Mouse (Mus musculus) heart, adult 9 months (tissue): Measurements from ENCODE around the gene Mcat.

ENCODE experiments used
- DNase-seq, 2 experiments: peaks; one replicate each; pipeline ENCODE4 v3.0.0; 2022; ENCODE audit warnings: low spot score in 2 of 2

Gene Mcat

GRCm38 (mm10) chr15:83563327-83563856, at the start of gene Mcat, which contains the start of gene Tspo:
Gene Mcat (minus strand): TSS chr15:83563787.
Gene Tspo (plus strand): TSS chr15:83563592.
- DNase-seq: peak; percentile 71 to 74

GRCm38 (mm10) chr15:83607115-83607802, 43.7 kb upstream of the Mcat start:
- DNase-seq: peak; percentile 67 to 68

GRCm38 (mm10) chr15:83606700-83607099, 43.1 kb upstream of the Mcat start:
- no peak for DNase-seq

- DNase-seq: no peak
Observed at GRCm38 (mm10) chr15:83606216-83606615, 42.6 kb upstream of the Mcat start.

GRCm38 (mm10) chr15:83603426-83603825, 39.8 kb upstream of the Mcat start:
- no peak for DNase-seq

GRCm38 (mm10) chr15:83603046-83603396, 39.4 kb upstream of the Mcat start:
- no peak for DNase-seq

DNA sequence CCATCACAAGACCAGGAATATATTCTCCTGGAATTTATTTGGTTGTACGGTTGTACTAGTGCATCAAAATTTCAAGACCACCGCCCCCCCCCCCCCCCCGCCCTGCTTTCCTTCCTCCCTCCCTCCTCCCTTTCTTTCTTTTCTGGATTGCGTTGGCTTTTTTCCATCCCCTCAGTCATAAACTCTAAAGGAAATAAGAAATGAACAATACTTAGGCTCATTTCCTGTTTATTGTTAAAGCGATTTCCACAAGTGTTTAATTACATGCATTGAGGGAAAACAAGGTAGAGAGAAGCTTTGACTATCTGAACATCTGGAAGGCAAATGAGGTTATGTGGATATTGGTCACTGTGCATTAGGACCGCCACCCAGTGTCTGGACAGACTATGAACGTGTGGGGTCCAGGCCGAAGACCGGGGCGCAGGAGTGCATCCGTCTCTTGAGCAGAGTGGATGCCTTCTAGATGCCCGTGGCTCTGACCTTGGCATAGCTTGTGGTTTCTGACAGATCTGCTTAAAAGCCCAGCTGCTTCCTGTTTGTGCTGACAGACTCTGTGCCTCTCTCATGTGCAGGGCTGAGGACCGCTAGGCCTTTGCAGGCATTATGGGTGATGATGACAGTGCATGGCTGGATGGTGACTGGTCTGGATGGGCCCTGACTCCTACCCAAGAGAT, 38.9 kb upstream of the Mcat start:
- DNase-seq: peak; percentile 45 to 77

DNA sequence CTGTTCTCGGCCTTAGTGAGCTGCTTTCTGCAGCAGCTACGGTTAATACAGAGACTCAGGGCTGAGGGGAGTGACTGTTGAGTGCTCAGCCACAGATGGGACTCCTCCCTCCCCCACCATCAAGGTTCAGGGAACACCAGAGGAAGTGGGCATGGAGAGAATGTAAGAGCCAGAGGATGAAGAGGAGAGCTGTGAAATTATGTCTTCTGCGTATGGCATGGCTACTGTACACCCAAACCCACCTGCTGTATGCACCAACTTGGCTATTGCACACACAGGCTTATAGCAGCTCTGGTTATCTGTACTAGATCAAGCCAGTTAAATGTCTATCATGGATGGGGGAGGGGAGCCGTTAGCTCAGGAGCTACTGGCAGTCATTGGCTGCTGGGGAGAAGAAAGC, 37.6 kb upstream of the Mcat start:
- no peak for DNase-seq

GRCm38 (mm10) chr15:83596833-83597232, 33.2 kb upstream of the Mcat start:
- no peak for DNase-seq

- DNase-seq: no peak
Observed at GRCm38 (mm10) chr15:83595364-83595711, 31.8 kb upstream of the Mcat start.

DNA sequence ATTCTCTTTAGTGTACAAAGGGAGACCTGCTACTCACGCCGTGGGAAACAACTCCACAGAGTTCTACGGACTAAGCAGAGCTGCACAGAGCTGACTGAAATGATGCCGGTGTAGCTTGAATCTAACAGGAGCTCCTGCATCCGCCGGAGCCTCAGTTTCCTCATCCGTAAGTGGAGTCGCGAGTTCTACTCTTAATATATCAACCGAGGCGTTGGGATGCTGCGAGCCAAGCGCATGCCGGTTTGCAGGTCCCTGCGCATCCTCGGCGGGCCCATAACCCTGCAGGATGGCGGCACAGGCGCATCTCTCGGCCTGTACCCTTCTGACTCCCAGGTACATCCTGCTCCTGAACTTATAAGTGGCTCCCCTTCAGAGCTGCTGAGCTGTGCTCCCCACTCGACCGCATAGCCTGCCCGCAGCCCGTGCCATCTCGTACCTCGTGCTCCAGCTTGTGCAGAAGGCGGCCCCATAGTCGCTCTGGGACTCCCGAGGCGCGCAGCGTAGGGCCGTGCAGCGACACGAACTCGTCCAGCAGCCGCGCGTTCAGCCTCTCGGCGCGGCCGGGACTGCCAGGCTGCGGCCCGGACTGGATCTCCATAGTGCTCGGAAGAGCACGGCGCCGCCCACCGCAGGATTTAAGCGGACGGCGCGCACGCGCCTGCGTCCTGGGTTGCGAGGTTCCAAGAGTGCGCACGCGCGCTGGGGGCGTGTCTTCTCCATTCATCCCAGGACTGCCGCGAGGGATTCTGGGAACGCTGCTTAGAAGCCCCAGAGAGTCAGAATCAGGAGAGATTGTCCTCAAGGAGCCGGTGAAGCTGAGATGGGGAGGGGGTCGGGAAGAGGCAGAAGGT, 31.2 kb upstream of the Mcat start, which contains the start of gene Ttll12:
TSS of gene Ttll12 (minus strand) at position 645 of the 851 bp plus-strand sequence.
- peak; percentile 92 to 94 for DNase-seq

DNA sequence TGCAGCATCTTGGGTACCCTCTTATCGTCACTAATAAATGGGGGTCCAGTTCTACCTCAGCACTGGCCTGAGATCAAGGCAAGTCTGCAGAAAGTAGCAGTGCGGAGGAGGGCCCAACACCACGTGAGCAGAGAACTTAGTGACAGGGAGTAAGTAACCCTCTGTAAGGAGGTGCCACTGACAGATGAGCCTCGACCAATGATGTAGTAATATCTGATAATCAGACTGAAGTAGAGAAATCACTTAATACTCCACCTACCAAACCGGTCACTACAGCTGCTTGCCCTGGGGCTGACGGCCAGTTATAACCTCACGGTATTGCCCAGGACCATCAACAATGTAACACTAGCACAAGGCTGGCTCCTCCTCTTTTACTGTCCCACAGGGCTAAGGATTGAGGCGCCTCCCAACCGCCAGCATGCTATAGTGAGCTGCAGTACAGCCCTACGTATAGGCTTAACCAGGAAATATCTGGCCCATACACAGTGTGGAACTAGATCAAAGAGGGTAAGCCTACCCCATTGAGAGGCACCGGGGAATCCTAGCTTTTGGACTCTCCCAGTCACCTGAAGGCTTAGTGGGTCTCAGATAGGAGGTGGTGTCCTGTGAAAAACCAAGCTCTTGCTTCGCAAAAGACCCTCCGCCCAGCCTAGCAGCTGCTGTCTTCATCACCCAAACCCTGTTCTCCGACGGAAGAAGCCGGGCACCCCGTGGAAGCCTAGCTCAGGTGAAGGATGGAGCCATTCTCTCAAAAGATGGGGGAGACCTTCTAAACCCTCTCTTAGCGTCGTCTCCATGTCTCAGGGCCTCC, 30.3 kb upstream of the Mcat start:
- DNase-seq: no peak

DNA sequence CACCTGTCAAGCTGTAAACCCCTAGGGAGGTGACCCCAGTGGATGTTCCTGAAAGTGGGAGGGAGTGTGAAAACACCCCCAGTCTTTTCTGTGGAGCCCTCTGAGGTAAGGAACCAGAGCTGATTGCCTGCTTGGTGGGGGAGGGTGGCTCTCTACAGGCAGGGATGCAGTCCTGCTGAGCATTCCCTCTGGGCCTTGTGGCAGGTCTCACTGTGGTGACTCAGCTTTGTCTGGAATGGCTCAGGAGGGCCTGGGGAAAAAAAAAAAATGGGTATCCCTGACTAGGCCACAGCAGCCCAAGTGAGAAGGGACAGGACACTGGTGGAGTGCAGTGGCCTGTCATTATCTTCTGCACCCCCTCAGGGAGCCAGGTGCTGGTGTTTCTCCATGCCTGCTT, 29.6 kb upstream of the Mcat start:
- DNase-seq: no peak

- DNase-seq: no peak
Observed at GRCm38 (mm10) chr15:83592260-83593188, 28.9 kb upstream of the Mcat start.

DNA sequence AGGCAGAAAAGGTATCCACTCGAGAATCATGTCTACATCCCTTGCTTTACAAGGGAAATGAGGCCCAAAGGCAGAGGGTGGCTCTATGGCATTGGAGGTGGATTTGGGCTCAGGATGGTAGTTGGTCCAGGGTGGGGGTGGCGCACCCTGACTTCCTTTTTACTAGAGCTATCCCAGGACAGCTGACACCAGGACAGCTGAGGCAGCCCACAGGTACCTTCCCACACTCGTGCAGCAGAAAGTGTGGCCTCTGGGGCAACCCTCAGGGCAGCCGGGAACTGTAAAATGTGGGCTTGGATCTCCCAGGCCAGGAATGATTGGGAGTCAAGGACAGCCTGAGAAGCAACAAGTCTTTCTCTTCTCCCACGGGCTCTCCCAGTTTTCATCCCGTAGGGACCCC, 28.2 kb upstream of the Mcat start:
- no peak for DNase-seq

DNA sequence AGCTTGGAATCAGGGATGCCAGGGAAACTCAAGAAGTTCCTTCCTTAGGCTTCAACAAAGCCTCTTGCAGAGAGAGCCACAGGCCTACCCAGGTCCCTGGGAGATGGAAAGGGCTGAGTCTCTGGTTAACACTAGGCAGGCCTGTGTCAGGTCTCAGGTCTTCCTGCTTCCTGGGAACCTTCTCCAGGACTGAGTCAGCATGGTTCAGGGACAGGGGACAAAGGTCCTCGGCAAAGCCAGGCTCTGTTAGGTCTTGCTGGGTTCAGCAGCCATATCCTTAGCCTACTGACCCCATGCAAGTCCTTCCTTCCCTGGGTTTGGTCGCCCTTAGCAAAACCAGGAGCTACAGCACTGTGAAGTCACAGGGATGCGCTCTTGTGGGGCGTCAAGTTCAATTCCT, 27.3 kb upstream of the Mcat start:
- DNase-seq: no peak

- no peak for DNase-seq
Observed at GRCm38 (mm10) chr15:83584741-83585220, 21.2 kb upstream of the Mcat start.

DNA sequence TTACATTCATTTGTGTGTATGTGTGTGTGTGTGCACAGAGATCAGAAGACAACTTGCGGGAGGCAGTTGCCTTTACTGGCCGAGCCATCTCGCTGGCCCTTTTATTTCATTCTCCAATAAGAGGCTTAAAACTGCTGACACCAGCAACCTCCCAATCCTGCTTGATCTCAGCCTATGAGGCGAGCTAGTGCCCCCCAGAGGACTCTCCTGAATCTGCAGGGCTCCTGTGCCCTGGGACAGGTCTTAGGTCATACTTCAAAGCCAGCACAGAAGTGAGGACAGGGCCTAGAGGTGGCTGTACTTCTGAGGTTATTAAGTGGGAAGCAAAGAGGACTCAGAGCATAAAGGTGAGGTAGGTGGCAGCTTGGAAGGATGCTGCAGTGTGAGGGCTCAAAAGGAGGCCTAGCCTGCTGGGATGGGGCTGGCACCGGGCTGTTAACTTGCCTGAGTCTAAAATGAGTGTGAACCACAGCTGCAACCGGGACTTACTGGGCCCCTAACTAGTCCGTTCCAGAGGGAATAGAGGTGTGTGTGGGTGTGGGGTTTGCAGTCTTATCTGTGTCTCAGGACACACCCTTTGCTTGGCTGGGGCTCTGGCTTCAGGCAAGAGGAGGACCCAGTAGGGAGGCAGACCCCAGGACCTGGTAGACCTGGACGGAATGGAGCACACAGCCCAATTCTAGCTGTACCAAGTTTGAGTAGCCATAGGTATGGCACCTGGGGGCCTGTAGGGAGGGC, 20.0 kb upstream of the Mcat start:
- peak; percentile 28 to 48 for DNase-seq

DNA sequence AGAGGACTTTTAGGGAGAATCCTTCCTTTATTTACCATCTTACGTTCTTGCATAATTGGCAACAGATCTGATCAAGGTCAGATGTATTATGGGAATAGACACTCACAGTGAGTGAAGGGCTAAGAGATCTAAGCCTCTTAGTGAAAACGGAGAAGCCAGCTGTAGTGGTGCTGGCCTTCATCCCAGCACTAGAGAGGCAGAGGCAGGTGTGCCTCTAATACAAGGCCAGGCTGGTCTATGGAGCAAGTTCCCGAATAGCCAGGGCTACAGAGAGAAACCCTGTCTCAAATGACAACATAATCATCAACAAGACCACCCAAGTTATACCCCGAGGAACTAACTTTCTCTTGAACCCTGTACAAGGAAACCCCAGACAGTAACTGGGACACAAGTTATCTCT, 19.3 kb upstream of the Mcat start:
- DNase-seq: no peak

DNA sequence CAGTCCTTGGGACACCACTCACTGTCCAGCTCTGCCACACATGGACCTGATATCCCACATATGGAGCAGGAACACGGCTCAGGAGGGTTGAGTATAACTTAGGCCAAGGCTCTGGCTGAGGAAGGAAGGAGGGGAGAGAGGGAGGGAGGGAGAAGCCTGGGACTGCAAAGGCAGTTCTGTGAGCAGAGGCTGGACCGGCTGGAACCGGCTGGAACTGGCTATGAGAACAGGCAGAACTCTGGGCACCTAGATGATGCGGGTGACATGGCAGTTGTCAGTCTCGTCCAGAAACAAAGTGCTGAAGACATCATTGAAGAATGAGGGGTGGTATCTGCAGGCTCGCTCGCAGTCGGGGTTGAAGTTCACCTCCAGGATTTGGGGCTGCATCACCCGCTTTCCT, 13.1 kb upstream of the Mcat start:
- DNase-seq: no peak
